Mouse (Mus musculus) olfactory bulb, adult 2 months (tissue): Measurements from ENCODE around the gene Lonrf3.

Experiments used
- CTCF ChIP-seq: fragments of 200-500 bp; IDR thresholded peaks from 2 replicates; pipeline ENCODE4 v1.5.1; 2012; ENCODE audit warnings: low read depth, mild to moderate bottlenecking, low read length, moderate library complexity; ENCODE audit not compliant: insufficient read depth
- POLR2A ChIP-seq: fragments of 200-500 bp; IDR thresholded peaks from 2 replicates; pipeline ENCODE4 v1.6.1; 2012; ENCODE audit warnings: mild to moderate bottlenecking, low read depth, low read length, moderate library complexity; ENCODE audit not compliant: insufficient read depth

GRCm38 (mm10) chrX:36329040-36329649 lies 992 bp downstream of the Lonrf3 start:
- TF ChIP-seq POLR2A (no peak), CTCF (no peak)
